Mouse (Mus musculus) liver (tissue): ENCODE results near the gene Eno1.

Source experiments
- DNase-seq: peaks from one replicate; pipeline ENCODE4 v3.0.0-alpha.2; 2020; ENCODE audit warnings: mixed read lengths

Eno1 gene

GRCm38 (mm10) chr4:150228581-150229348 is 7.8 kb upstream of the Eno1 start:
- DNase-seq, result no peak

DNA sequence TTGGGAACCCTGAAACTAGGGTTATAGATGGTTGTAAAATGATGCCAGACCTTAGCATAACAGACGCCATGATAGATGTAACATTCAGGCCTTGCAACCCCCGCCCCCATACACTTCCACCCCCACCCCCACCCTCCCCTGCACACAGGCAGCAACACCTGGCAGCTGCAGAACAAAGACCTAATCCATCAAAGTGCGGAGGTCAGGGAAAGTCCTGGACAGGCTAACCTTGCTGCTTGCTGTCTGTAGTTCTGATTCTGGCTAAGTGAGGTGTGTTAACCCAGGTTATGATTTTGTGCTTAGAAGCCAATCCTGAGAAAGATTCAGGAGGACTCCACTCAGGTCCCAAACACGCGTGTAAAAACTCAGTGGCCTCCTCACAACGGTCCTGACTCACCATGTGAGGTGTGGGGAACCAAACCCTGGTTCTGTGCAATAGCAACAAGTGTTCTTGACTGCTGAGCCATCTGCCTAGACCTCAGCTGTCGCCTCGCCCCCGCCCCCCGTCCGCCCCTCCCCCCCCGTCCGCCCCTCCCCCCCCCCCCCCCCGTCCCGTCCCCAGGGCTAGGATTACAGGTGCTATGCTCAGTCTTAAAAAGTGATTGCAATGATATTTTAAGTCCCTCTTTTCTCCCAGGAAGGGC is 6.7 kb upstream of the Eno1 start:
- no peak for DNase-seq

DNA sequence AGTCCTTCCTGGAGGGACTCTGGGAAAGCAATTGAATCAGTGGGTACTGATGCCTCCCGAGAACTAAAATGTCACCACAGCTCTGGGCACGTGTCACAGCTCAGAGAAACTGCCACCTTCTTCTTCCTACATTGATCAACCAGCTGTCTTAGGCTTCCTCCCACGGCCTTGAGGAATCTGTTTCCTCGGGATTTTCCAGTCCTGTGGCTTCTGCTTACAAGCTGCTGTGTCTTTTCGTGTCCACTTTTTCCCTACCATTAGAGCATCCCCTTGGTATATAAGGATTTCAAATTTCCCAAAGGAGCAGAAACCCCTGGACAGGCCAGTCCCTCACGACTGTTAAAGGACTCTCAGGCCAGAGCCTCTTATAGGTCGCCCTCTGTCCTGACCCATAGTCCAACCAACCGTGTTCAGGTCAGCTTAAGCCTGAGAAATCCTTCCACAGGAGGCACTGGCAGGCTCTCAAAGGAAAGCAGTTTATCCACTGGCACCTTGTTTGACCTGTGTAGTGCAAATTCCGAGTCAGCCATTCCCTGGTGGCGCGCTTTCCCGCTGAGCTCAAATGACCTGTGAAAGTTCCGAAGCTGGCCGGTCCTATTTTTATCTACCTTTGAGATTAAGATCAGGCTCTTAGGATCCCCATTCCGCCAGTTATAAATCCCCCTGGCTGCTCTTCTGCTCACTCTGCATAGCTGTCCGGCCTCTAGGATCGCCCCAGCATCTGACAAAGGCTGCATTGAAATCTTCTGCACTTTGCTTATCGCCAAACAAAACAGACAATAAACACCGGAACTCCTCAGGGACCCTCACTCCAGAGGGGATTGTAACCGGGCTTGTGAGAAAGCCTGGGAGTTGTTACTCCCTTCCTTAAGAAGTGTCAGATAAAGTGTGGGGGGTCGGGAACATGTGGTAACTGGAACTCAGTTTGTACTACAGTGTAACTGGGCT is 5.8 kb upstream of the Eno1 start:
- no peak for DNase-seq

DNA sequence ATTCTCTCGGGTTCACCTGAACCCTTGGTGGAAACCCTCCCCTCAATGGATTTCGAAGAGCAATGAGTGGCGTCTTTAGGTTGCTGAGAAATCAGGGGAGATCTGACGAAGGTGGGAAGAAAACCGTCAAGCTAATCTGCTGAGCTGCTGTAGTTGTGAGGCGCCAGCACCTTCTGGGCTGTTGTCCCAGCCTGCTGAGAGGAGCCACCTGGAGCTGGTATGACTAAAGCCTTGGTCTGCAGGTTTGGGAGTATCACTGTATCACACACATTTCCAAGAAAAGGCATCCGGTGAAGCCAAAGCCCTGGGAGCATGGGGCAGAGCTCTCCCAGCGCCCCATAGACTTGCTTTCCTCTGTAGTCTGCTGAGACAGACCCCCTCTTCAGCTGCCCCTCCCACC is 4.7 kb upstream of the Eno1 start:
- DNase-seq, result no peak

DNA sequence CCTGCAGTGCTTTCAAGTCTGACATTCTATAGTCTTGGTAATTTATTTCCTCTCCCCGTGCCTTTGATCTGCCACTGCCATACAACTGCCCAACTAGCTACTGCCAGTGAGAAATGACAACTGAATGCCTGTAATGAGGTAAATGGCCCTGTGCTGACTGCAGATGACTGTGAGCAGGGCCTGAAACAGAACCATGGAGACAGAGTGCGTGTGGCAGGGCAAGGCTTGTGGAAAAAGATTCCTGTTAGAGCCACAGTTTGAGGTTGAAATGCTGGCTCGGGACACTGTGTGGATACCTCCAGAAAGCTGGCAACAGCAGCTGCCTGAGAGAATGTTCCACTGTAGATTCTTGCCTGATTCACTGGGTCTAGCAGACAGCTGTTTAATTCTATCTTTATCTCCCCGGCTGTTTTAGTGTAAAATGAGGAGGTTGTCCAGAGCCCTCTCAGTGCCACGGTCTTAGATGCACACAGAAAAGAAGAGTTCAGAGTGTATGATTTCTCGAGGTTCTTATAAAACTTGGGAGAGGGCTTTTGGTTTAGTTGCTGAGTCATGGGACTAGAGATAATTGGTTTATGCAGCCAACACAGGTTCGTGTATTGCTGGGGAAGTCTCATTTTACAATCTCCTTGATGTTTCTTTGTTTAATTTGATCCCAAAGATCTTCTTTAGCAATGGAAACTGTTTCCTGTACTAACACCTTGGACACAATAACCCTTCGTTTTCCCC is 1.8 kb upstream of the Eno1 start:
- no peak for DNase-seq

- no peak for DNase-seq
These were observed 936 bp upstream of the Eno1 start for GRCm38 (mm10) chr4:150235585-150235984.

DNA sequence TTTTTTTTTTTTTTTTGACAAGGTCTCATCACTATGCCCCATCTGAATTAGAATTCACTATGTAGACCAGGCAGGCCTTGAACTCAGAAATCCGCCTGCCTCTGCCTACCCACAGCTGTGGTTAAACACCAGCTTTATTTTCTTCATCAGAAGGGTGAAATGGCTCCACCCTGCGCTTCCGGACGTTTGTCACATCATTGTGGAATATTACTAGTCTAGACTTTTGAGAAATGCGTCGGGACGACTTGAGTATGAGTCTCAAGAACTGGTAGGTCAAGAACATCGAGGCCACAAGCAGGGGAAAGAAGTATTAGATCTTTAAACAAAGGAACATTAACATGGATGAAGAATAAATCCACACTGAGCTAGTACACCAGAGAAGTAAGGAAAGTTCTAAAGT is 490 bp upstream of the Eno1 start:
- no peak for DNase-seq

DNA sequence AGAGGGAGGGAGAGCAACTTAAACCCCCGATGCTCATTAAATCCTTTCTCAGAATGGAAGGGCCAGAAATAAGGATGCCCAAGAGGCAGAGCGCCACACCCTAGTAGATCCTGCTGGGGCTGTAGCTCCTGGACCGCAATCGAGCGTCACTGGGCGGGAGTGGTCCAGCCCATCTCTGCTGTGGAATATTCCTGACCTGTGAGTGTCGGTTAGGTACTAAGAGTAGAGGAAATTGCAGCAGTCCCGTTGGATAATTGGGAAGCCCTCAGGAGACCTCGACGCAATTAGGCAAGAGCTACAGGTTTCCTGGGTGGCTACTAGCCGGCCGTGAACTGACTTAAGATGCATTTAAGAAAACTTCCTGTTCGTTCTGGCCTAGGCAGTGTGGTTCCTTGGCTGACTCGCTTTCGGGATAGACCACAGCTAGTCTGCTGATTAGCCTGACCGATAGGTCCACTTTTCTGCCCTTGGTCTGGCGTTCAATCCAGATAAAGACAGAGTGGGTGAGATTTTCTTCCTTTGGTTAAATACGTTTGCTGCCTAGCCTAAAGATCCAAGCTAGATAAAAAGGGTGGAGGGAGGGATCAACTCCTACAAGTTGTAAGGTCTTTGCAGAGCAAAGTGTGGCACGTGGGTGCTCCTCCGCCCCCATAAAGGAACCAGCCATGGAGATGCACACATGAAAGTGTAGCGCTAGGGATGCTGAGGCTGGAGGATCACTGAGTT is 1.3 kb downstream of the Eno1 start:
- peak; percentile 72 for DNase-seq

DNA sequence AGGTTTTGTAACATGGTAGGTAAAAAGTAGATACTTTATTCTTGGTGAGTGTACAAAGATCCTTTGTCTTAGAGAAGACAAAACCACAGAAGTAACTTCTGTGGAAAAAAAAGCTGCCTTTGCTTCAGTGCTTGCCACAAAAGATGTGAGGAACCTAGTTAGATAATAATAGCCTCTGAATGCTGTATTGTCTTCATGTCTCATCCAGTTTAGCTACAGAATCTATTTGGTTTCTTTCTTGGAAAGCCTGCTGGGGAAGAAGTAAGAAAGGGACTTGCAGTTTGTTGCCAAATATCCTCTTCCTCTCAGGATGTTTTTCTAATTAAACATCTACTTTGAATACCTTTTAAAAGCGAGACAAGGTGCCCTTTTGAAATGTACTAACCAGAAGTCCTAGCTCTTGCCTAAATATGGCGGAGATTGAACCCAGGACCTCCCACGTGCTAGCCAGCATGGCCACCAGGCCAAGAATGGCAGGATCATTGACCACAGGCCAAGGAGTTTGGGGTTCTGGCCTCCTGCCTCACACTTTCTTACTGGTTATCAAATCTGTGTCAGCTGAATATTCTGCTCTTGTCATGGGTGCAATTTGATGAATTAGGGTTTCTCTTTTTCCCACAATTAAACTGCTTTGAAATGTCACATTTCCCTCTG is 2.0 kb downstream of the Eno1 start:
- no peak for DNase-seq

GRCm38 (mm10) chr4:150239087-150239480 is 2.6 kb downstream of the Eno1 start:
- no peak for DNase-seq

DNA sequence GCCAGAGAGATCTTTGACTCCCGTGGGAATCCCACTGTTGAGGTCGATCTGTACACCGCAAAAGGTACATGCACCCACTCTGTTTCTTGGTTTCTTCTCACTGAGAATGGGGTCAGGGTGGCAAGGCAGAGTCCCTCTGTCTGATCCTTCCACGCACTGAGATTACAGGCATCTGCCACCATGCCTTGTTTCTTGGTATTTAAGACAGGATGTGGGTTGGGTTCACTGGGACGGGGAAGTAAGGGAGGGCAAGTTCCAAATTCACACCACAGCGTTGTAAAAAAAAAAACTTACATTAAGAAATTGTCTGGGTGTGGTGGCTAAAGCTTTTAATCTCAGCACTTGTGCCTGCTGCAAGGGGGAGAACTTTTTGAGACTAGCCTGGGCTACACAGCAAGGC is 3.0 kb downstream of the Eno1 start:
- no peak for DNase-seq

DNA sequence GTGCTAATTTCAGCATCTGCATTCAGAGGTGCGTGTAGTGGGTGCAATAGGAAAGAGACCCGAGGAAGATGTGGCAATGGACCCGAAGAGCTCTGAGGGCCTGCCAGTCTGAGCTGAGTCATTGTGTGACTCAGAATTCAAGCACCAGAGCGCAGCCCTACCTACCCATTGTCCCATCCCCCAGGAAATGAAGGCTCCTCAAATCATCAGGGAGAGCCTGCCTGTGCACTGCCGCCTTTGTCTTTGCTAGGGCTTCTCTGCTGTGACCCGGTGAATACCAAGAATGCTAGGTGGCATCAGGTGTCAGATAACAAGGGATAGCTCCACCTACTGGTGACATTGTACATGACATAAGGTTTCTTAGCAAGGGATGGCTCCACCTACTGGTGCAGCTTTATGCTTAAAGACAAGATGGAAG is 3.4 kb downstream of the Eno1 start:
- DNase-seq, result peak; percentile 72

GRCm38 (mm10) chr4:150240381-150240886 is 3.9 kb downstream of the Eno1 start:
- no peak for DNase-seq

DNA sequence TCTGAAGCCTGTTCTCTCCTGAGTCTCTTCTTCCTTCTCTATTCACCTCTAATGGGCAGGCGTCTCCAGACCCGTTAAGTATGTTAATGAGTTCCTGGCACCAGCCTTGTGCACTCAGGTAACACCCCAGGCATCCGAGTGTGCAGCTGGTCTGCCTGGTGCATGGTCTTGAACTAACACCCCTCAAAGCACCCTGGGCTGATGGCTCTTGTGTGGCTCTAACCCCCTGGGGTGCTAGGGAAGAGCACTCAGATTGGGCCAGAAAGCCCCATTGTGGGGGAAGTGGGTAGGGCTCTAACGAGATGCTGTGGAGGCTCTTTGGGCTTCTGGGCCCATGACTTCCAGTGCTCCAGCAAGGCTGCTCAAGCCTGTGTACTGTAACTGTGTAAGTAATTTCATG is 5.2 kb downstream of the Eno1 start:
- no peak for DNase-seq

GRCm38 (mm10) chr4:150242745-150243144 is 6.2 kb downstream of the Eno1 start:
- DNase-seq, result no peak

GRCm38 (mm10) chr4:150245876-150246275 is 9.4 kb downstream of the Eno1 start:
- DNase-seq, result no peak

DNA sequence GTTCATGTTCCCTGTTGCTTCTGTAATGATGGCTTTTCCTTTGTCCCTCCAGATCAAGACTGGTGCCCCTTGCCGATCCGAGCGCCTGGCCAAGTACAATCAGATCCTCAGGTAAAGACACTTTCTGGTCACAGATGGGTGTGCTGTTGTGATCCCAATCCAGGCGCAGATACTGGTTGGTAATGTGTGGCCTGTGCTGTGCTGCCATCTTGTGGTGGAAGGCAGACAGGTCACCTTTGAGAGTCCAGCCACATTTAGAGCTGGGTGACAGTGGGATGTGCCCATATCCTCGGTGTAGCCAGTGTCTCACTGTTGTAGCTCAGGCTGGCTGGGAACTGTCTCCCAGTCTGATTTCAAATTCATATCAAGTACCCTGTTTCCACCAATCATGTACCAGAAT is 11.5 kb downstream of the Eno1 start:
- peak; percentile 67 for DNase-seq

GRCm38 (mm10) chr4:150248917-150249316 is 12.4 kb downstream of the Eno1 start:
- DNase-seq, result no peak

DNA sequence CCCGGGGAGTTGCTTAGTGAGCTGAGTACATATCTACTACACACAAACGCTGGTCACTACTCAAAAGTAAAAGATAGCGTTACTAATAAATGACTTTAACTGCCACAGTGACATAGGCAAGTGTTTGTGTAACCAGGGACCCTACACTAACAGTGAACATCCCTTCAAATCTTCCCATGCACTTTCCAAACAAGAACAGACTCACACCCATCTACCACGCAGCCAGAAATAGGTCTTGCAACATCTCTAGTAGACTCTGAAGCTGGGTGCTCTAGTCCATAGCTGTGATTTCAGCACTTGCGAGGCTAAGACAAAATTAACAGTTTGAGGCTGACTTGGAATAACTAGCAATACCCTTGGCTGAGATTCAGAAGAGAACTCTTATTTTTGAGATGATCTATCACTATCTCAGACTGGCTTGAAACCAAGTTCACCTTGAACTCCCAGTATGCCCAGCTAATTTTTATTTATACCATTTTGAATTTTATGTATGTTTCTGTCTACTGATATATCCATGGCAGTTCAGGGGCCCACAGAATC is 13.3 kb downstream of the Eno1 start:
- DNase-seq, result no peak

DNA sequence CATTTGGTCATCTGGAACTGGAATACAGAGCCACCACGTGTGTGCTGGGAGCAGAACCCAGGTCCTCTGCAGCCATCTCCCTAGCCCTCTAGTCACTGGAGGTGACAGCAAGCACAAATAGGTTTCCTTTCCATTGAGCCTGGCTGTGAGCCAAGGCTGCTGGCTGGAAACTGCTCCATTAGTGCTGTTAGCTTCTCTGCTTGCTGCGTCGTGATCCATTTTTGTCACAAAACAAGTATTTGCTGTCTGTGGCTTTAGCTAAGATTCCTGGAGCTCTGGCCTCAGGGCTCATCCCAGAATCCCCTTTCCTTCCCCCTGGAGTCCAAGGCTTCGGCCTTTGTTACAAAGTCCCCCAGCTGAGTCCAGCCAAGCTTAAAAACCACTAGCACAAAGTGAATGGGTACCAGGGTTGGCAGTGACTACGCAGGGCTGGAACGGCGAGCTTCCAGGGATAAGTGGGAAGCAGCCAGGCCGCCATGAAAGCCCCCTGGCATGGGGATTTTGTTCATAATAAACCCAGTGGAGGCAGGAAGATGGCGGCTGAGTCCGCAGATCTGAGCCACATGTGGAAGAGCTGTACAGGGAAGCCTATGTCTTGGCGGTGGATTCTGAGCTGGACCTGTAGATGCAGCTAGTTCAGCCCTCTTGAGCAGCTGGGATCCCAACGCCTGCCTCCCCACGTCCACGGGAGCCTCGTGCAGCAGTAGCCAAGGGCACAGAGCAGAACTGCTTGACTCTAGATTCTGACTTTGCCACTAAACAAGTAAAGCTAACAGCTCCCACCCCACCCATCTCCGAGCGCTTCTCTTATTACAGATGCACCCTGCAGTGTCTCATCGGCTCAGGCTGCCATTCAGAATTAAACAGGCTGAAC is 14.3 kb downstream of the Eno1 start:
- no peak for DNase-seq
